Mouse (Mus musculus) thymus, postnatal 0 days (tissue): ENCODE data around the gene Lmx1b. TPM values are rescaled to one million over a fixed set of nuclear protein-coding genes. Genes with fewer than 3 reads are reported as not detected.

Experiments used
- DNase-seq: peaks from one replicate; pipeline ENCODE4 v3.0.0-alpha.2; 2015; ENCODE audit warnings: low spot score
- polyA plus RNA-seq: library from polyadenylated mRNA; unstranded; fragments of >200 nt; fragmentation: Nextera tagmentation; extraction: Ambion mirVana; gene quantifications from 2 replicates; pipeline ENCODE4 v1.2.1, GENCODE M21; 2015

Gene Lmx1b
- polyA plus RNA-seq, 1 experiment from 2014 or later = not detected

DNA sequence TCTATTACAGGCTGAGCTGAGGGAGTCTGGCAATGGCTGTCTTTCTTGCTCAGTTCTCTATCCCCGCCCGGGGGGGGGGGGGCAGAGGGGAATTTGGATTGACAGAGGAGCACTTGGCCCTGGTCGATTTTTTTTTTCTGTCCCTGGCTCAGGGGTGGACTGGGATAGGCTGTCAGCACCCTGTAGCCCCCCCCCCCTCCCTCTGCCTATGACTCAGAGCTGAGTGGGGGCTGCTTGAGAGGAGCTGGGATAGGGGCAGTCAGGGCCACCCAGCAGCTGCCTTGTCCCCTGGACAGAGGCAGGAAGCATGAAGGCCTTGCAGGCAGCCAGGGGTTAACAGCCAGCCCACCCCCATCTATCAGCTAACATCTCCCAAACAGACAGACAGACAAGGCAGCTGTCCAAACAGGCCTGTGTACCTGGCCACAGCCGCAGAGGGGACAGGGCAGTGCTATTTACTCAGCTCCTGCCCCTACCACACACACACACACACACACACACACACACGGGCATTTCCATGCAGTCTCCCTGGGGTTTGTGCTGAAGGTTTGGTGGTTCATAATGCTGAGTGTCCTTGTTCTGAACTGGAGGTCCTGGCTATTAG, 57.8 kb downstream of the Lmx1b start:
- DNase-seq = no peak

DNA sequence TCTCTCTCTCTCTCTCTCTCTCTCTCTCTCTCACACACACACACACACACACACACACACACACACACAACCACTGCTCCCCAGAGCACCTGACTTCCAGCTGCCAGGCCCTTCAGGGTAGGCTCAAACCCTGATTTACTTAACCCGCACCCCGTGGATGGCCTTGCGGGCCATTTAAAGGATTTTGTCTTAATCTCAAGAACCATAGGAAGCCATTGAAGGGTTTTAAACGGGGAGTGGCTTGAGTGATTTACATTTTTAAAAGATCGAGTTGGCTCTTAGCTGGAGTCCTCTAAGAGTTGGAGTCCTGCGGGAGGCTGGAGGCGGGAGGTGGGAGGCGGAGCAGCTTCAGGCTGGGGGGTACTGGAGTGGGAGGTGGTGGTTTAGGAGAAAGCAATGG, 58.4 kb downstream of the Lmx1b start:
- DNase-seq = no peak

DNA sequence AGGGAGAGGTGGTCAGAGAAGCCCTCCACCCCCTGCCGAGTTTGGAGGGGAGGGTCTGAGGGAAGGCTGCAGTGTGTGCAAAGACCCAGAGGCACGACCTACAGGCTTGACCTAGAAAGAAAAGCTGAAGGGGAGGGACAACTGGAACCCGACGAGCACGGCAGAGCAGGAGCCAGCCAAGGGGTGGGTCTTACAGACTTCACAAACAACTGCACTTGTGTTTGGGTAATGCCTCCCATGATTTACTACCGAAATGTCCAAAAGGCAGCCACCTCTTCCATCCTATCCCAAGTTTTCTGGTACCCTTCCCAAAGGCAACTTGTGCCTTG, 58.9 kb downstream of the Lmx1b start:
- DNase-seq = no peak

DNA sequence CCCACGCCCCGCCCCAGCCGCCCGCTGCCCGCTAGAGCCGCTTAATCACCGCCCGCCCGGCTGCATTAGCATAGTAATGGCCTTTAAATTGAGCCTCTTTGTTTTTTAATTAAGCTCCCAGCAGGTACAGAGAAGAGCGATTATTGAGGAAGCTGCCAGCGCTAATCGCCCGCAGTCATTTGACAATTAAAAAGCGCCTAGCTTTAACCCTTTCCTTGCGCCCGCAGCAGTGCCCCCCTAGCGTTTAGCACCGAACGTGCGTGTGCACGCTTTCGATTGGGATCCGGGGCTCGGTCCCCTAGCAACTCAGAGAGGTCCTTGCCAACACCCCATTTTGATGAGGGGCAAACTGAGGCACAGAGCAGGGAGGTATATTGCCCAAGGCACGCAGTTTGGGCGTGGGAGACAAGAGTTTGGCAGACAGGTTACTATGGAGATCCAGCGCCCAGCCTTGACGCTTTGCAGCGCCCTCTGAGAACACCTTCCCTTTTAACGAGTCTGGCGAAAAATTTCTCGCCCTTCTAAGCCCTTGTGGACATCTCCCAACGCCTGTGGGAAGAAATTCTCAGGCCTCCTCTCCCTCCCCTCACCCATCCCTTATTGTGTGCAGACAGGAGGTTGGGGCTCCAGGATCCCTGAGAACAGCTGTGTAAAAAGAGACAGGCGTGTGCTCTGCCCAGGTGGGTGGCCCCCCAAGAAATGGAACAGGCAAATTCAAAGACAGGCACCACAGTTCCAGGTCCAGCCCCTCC, 59.4 kb downstream of the Lmx1b start:
- DNase-seq = no peak

DNA sequence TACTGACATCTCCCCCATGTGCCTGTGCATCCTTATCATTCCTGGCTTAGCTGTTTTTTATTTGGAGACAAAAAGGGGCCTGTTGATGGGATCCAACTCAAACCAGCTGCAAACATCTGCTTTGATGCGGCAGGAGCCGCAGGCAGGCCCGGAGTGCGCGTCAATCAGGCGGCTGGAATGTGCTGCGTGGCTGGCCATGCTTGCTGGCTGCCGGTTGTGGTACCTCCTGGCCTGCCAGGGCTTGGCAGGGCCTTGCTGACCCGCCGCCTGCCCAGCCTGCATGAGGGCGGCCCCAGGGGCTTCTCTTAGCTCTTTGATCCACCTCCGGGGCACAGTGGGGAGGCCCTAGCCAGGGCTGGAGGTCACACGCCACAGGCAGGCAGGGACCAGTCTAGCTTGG, 64.9 kb downstream of the Lmx1b start:
- no peak for DNase-seq

DNA sequence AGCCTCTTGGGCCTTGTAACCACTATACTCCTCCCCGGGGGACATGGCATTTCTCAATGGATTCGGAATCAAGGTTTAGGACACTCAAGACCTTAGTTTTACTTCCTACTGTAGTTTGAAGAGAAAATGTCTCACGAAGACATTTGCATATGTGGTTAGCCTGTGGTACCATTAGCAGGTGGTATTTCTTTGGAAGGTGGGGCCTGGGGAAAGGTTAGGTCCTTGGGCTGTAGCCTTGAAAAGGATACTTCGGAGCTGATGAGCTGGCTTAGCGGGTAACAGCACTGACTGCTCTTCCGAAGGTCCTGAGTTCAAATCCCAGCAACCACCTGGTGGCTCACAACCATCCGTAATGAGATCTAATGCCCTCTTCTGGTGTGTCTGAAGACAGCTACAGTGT, 67.2 kb downstream of the Lmx1b start:
- DNase-seq = no peak

DNA sequence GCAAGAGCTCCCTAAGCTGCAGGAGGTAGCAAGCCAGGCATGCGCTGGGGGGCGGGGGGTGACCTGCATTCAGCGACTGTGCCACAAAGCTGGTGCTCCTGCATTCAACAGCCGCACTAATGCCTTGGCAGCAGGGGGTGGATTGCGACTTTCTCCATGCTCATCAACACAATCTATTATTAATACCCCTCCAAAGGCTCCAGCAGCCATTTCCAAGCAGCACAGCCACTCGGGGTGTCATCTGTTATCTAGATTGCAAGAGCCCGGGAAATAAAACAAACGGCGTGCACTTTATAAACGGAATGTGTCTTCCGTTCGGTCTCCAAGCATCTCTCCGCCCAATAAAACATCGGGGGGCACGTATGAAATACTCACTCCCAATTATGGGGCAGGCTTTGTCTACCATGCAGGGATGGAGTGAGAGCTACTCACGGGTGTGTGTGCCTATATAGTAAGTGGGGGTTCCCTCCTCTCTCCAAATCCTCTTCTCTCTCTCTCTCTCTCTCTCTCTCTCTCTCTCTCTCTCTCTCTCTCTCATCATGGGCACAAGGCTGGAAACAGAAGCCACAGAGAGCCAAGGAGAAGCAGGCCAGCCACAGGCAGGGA, 69.0 kb downstream of the Lmx1b start:
- DNase-seq = no peak

DNA sequence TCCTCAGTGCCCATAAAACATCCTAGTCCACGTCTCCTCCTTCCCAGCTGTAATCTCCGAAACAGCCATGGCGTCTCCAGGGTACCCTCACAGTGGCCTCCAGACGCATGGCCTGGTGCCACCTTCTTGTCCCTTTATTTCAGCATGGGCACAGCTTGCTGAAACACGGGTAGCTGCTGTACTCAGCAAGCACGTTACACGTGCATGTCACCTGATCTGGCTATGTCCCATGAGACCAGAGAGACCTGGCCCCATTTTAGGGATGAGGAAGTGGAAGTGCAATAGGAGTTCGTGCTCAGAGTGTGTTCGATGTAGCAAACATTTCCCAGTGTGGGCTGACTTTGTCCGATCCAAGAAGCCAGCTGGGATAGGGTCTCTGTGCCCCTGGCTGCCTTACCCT, 70.6 kb downstream of the Lmx1b start:
- DNase-seq = no peak

DNA sequence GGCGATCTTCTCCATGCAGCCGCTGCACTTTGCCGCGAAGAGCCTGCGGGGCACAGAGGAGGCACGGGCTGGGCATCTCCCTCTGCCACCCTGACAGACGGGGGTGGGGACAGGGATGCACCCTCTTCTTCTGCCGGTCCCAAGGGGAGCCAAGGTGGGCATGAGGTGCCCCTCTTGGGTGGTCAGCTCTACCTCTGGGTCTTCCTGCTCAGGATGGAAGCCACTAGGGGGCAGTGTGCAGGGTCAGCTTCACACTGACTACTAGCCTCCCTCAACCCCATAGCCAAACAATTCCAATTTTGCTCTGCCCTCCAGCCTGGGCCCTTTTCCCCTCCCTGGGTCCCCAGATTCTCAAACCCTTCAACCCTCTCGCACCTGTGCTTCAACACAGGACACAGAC, 71.1 kb downstream of the Lmx1b start:
- DNase-seq = no peak

DNA sequence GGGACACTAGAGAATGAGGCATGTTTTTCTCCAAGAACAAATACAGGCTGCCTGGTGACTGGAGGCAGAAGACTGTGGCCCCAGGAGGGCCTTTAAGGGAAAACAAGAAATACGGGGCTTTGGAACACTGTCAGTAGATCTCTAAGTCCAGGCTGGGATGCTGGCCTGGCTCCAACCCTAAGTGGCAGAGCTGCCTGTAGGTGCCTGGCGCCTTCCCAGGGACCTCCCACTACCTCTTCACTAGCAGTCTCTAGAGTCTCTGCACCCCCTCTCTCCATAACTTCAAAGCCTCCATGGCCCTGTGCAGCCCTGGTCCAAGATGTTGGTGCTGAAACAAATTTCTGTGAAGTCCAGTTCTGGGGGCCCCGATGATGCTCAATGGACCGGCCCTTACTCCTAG, 74.4 kb downstream of the Lmx1b start:
- no peak for DNase-seq

DNA sequence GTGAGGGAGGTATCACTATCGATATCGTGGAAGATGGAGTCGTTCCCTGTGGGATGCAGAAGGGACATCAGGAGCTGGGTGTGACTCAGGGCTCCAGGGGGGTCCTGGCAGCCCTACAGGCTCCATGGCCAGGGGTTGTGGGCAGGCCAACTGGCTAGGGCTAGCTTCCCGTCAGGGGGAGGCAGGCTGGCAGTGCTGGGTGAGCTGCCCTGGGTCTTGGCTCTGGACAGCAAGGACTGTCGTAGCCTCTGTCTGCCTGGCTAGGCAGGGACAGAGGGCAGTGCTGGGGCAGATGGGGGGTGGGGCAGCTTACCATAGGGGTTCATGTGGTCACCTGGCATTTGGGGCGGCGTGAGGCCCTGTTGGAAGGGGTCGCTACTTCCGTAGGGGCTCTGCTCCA, 75.6 kb downstream of the Lmx1b start:
- DNase-seq = no peak

DNA sequence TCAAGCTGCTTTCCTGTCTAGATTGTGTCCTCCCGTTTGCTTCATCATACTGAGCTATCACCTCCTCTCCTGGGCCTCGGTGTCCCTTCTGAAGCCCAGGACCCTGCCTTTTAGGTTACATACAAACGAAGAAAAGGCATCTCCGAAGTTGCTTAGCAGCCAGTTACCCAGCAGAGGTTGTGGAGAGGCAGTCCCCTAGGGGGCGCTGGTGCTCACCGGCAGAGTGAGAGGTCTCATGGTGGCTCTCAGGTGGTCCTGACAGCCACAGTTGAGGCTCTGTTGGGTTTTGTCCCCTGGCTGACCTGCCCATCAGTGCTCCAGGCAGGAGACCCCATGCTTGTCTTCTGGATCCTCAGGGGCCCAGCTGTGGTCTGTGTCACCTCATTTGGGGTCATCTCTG, 80.6 kb downstream of the Lmx1b start:
- peak; percentile 45 for DNase-seq

DNA sequence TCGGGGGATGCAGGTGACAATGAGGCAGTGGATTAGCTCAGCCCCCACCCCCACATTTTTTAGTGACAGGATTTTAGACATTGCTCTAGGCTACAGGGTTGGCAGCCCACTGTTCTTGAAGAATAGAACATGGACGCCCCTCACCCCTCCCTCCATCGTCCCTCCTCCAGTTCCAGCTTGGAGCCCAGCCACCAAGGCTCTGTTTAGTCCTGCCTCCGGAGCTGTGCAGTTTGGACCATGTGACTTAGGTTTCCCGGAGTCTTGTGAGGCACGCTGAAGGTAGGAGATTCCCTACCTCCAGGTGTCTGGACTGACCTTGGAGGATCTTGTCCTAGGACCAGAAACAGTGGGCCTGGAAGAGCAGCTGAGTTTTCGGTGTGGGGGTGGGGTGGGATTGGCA, 81.0 kb downstream of the Lmx1b start:
- DNase-seq = no peak

DNA sequence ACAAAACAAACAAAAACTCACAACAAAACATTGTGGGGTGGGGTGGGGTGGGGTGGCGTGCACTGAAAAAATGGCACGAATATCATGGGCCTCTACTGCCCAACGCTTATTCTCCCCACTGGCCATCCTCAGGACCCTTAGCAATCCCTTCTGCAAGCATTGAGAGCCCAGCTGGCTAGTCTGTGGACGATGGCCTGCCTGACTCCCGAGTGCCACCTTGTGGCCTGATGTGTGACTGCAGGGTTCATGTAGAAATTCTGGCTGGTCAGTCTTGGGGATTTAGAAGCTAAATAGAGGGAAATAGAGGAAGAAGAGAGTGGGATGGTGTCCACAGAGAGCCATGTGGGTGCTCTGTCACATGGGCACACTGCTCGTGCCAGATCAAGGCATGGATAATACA, 82.1 kb downstream of the Lmx1b start:
- DNase-seq = no peak

DNA sequence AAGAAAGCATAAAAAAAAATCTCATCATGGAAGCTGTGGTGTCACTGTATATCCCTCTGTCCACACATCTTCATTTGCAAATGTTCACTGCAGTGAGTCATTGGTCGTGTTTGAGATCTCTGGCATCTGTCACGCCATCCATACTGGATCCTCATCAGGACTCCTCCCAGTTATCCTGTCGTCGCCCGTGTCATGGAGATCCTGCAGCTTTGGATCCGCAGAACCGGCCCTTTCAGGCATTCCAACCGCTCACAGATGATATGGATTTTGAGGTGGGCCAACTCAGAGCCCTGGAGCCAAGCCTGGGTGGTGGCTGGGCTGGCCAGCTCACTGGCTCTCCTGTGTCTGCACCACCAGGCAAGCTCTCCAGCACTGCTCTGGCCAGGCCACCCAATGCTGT, 84.7 kb downstream of the Lmx1b start:
- no peak for DNase-seq

DNA sequence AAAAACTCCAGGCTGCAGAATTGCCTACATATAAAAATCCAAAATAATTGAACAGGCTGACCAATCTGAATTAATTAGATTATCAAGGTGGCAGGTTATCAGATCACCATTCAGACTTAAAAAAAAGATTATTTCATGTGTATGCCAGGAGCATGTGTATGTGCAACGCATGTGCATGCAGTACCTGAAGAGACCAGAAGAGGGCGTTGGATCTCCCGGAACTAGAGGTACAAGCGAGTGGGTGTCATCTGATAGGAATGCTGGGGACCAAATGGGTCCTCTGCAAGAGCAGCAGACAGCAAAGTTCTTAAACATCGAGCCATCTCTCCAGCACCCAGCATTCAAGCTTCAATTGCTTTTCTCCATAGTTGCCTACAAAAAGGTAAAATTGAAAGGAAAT, 87.6 kb downstream of the Lmx1b start:
- DNase-seq = no peak

DNA sequence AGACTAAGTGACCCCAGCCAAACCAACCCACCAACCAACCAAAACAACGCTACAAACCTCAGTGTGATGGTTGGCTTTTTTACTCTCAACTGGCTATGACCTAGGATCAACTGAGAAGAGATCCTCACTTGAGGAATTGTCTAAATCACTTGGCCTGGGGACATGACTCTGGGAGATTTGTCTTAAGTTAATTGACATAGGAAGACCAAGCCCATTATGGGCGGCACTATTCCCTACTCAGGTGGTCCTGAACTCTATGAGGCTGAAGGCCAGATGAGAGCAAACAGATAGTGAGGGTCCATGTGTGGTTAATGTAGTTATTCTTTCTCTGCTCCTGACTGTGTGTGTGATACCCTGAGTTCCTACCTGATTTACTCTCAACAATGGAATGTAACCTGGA, 92.7 kb downstream of the Lmx1b start:
- no peak for DNase-seq

DNA sequence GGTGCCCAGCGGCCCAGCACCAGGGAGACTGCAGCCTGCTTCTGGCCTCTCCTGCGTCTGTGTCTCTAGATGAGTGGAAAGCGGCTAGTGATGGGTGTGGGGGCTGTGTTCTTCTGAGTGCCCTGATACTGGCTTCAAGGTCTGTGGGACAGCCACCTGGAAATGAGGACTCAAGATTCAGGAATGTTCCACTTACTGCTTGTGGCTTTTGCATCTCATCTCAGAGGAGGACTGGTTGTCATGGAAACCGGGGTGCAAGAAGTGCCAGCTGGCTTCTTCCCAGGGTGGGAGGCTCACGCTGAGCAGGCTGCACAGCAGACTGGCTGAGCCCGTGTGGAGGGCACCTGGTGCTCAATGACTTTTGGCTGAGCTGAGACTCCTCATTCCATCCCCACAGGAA, 93.4 kb downstream of the Lmx1b start:
- no peak for DNase-seq

DNA sequence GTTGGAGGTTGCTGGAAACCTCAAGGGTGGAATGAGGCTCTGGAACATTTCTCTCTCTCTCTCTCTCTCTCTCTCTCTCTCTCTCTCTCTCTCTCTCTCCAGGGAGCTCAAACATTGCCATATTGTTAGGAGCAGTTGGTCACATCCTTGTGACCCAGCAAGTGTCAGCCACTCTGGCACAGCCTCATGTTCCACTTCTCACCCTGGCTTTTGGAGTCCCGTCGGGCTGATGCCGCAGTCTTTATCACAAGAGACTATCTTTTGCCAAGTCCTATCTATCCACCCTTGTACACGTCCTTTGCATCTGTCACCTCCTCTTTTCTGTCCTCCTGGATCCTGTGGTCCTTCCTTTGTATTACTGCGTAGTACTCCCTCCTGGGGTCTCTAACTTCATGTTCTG, 94.3 kb downstream of the Lmx1b start:
- no peak for DNase-seq

DNA sequence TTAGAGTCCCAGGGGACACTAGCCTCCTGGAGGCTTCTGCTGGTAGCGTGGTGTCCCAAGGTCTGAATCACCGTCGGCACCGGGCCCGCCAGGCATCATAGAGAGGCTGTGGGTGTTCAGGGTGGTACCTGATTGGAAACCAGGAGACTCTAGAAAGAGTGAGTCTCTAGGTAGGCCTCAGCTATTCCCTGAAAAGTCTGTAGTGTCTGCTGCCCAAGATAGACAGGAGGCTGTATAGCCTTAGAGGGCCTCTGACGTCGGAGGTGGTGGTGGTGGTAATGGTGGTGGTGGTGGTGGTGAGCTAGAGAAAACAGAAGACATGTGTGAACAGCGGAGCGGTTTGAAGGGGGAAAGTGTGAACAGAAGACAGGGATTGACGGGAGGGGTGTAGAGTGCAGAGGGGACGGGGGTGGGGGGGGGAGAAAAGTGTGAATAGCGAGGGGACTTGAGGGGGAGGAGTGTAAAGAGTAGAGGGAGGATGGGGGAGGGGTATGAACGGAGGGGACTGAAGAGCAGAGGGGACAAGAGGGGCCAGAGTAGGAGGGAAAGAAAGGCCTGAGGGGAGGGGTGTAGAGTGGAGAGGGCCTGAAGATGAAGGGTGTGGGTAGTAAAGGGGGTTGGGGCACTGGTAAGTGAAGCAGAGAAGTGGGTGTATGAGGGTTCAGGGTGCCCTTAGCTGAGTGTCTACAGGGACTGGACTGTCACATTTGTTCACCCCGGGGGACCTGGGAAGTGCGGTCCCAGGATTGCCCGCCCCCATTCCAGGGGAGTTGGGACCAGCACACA, 95.3 kb downstream of the Lmx1b start:
- DNase-seq = no peak

DNA sequence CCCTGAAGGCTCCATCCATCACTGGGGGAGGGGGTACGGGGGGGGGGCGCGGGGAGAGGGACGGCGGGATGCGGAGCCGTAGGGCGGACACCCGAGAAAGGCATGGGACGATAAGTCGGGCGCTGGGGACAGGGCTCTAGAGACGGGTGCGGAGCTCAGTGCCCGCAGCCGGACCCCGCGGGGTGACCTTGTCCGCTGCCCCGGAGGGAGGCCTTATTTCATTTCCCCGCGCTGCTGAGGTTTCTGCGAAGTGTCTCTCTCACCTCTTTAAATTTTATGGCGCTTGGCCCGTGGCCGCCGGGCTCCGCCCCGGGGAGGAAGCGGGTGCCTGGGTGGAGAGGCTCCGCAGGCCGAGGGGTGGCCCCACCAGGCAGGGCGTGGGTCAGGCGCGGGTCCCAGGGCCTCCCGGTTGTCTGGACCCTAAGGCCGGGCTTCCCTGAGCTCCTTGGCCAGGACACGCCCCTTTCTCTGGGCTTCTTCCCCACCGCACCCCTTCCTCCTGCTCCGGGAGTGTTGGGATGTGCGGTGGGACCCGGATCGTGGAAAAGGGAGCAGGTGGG, 96.0 kb downstream of the Lmx1b start:
- no peak for DNase-seq
